Mouse (Mus musculus) telencephalon, adult 2 months (tissue): ENCODE measurements at regions not wholly inside any gene's neighbourhood (a gene's known extent, or its start where the extent isn't known, plus 50 kb on each side); places are given as distances from the start of the nearest gene placed in this dataset.

Experiments
- DNase-seq: peaks from one replicate; pipeline ENCODE4 v3.0.0-alpha.2; 2011; ENCODE audit warnings: low read depth, low spot score

- no peak for DNase-seq
These were observed 266.1 kb upstream of the Nox3 start for GRCm38 (mm10) chr17:3962176-3962575.

- DNase-seq = no peak
These were observed 250.5 kb upstream of the Nox3 start for GRCm38 (mm10) chr17:3946540-3946939.

- no peak for DNase-seq
These were observed 240.3 kb upstream of the Nox3 start for GRCm38 (mm10) chr17:3936361-3936760.

GRCm38 (mm10) chr17:3933208-3933607, 237.1 kb upstream of the Nox3 start:
- DNase-seq = no peak

GRCm38 (mm10) chr17:3932071-3932470, 236.0 kb upstream of the Nox3 start:
- no peak for DNase-seq

- no peak for DNase-seq
These were observed 231.0 kb upstream of the Nox3 start for GRCm38 (mm10) chr17:3927106-3927505.

- no peak for DNase-seq
These were observed 224.2 kb upstream of the Nox3 start for GRCm38 (mm10) chr17:3920282-3920681.

GRCm38 (mm10) chr17:3892826-3893225, 196.8 kb upstream of the Nox3 start:
- peak; percentile 22 for DNase-seq

- DNase-seq = no peak
These were observed 187.1 kb upstream of the Nox3 start for GRCm38 (mm10) chr17:3883146-3883545.

GRCm38 (mm10) chr17:3879075-3879474, 183.0 kb upstream of the Nox3 start:
- no peak for DNase-seq

- DNase-seq = no peak
These were observed 173.6 kb upstream of the Nox3 start for GRCm38 (mm10) chr17:3869459-3870194.

GRCm38 (mm10) chr17:3862384-3862783, 166.3 kb upstream of the Nox3 start:
- DNase-seq = no peak

- DNase-seq = no peak
These were observed 140.3 kb upstream of the Nox3 start for GRCm38 (mm10) chr17:3836386-3836785.

GRCm38 (mm10) chr17:3811187-3811586, 115.1 kb upstream of the Nox3 start:
- DNase-seq = no peak

GRCm38 (mm10) chr17:3803507-3803906, 107.4 kb upstream of the Nox3 start:
- no peak for DNase-seq

- peak; percentile 15 for DNase-seq
These were observed 96.5 kb upstream of the Nox3 start for GRCm38 (mm10) chr17:3792597-3792996.

GRCm38 (mm10) chr17:3782156-3782555, 86.1 kb upstream of the Nox3 start:
- no peak for DNase-seq

GRCm38 (mm10) chr17:3777691-3778090, 81.6 kb upstream of the Nox3 start:
- no peak for DNase-seq

GRCm38 (mm10) chr17:3747808-3748335, 51.8 kb upstream of the Nox3 start:
- DNase-seq = no peak
